Comparison of ENCODE assay signal across 22 mouse cellular contexts in the genomic region with DNA sequence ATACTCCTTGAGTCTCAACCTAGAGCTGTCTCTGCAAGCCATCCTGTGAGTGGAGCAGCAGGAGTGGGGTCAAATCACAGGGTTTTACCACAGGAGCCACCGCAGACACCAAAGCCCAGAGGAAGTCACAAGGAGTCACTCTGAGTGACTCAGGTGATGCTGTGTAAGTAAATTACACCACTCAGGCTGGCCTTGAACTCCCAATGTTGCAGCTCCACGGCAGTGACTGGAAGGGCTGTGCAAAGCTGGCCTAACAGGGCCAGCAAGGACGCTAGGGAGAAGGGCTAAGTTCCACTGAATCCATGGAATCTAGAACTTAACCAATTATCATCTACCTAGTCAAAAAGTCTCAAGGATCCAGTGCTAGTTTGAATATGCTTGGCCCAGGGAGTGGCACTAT. TPM values are rescaled to one million over a fixed set of nuclear protein-coding genes. Genes with fewer than 3 reads are reported as not detected.
"Had no signal": no experiment of that assay in that cellular context is flagged by ENCODE, and none has a peak within 500 bp of the region (broad histone marks: within the 10 kb centered on the region; RNA-seq: fewer than 3 reads in every experiment).

No protein-coding gene starts in this region.

- H3K4me2 ChIP-seq: liver, embryonic 12.5 days; lung, embryonic 14.5 days; midbrain, embryonic 12.5 days; neural tube, embryonic 12.5 days; stomach, embryonic 15.5 days had no signal

- DNase-seq: lung, adult 18-20 months; lung, embryonic 14.5 days; lung, postnatal 4 days; midbrain, embryonic 14.5 days; right cerebral cortex, postnatal 14 days; thymus, adult 2 months; thymus, postnatal 25 days; thymus, postnatal 4 days had no signal

- H3K9ac ChIP-seq: liver, embryonic 12.5 days; liver, embryonic 14.5 days; lung, embryonic 14.5 days; midbrain, embryonic 12.5 days; neural tube, embryonic 12.5 days; stomach, embryonic 15.5 days had no signal

- ATAC-seq: liver, embryonic 12.5 days had no signal

- H3K9me3 ChIP-seq: liver, embryonic 12.5 days; megakaryocyte, embryonic 14.5 days; midbrain, embryonic 12.5 days; neural tube, embryonic 12.5 days; stomach, embryonic 15.5 days had no signal

- H3K4me1 ChIP-seq: neural tube, embryonic 12.5 days had no signal

- H3K4me3 ChIP-seq: liver, embryonic 12.5 days; megakaryocyte, embryonic 14.5 days; midbrain, embryonic 12.5 days; neural tube, embryonic 12.5 days; stomach, embryonic 15.5 days had no signal

- H3K27ac ChIP-seq: liver, embryonic 12.5 days; liver, embryonic 14.5 days; midbrain, embryonic 12.5 days; neural tube, embryonic 12.5 days; stomach, embryonic 15.5 days had no signal

- H3K27me3 ChIP-seq: liver, embryonic 12.5 days; megakaryocyte, embryonic 14.5 days; midbrain, embryonic 12.5 days; neural tube, embryonic 12.5 days; stomach, embryonic 15.5 days had no signal

RNA-seq across cellular contexts. Expression of gene 1700061G19Rik, which starts 30.9 kb away (rescaled TPM):
- total RNA-seq: midbrain, postnatal 0 days; monocyte, adult 5-6 weeks; neutrophil, adult 5-6 weeks had no signal

RNA-seq across cellular contexts. Expression of gene Acsbg2, which starts 31.9 kb away (rescaled TPM):
- total RNA-seq: monocyte, adult 5-6 weeks; neutrophil, adult 5-6 weeks had no signal
- polyA plus RNA-seq: liver, embryonic 12.5 days; liver, embryonic 14.5 days; liver, embryonic 16.5 days; lung, embryonic 14.5 days; lung, embryonic 16.5 days; midbrain, embryonic 12.5 days; midbrain, embryonic 14.5 days; midbrain, postnatal 0 days; neural tube, embryonic 12.5 days; neural tube, embryonic 14.5 days; spleen, adult 2 months; stomach, embryonic 15.5 days; urinary bladder, adult 2 months had no signal
